15 mouse cellular contexts compared by ENCODE assay signal in genomic region chr17:45160651-45161050, GRCm38 (mm10).
DNase-seq lines count a peak whose midpoint lies in the region; ATAC-seq and TF ChIP-seq lines count a peak whose summit lies in the region.
"Had no signal": no experiment of that assay in that cellular context is flagged by ENCODE, and none has a peak within 500 bp of the region (broad histone marks: within the 10 kb centered on the region; RNA-seq: fewer than 3 reads in every experiment).

No protein-coding gene starts in this region.

- H3K36me3 ChIP-seq in ES-E14 (ENCODE audit: control insufficient read depth, insufficient read depth, low read length, poor library complexity, severe bottlenecking), result no peaks in the 10 kb centered on the region
- no peaks in the 10 kb centered on the region for H3K36me3 ChIP-seq in stomach, postnatal 0 days (ENCODE audit: control insufficient read depth, insufficient read depth, low read length)
- H3K36me3 ChIP-seq: embryonic facial prominence, embryonic 12.5 days; forebrain, embryonic 12.5 days; heart, embryonic 15.5 days; limb, embryonic 12.5 days had no signal

- H3K4me2 ChIP-seq in stomach, postnatal 0 days (replicated peaks; ENCODE audit: low read depth), result no peak overlapping the region
- H3K4me2 ChIP-seq: embryonic facial prominence, embryonic 12.5 days; forebrain, embryonic 12.5 days; heart, embryonic 15.5 days; limb, embryonic 12.5 days had no signal

- H3K9ac ChIP-seq in ES-E14 (ENCODE audit: insufficient read depth, low read depth, low read length, poor library complexity, severe bottlenecking), result no peak overlapping the region
- no peak overlapping the region for H3K9ac ChIP-seq in stomach, postnatal 0 days (ENCODE audit: low read length)
- H3K9ac ChIP-seq: embryonic facial prominence, embryonic 12.5 days; forebrain, embryonic 12.5 days; heart, embryonic 15.5 days; limb, embryonic 12.5 days had no signal

- 0 out of 2 replicates have a peak, but pooled peaks have one; percentile 2 for TF ChIP-seq CTCF in lung, adult 2 months (IDR thresholded peaks at IDR 0.05; ENCODE audit: insufficient read depth, low read length)
- peak; percentile 34 for TF ChIP-seq CTCF in stomach, postnatal 0 days (IDR thresholded peaks at IDR 0.05; ENCODE audit: low read depth)

- no peaks in the 10 kb centered on the region for H3K27me3 ChIP-seq in stomach, postnatal 0 days (ENCODE audit: control insufficient read depth, insufficient read depth, low read length)
- H3K27me3 ChIP-seq: forebrain, embryonic 12.5 days; heart, embryonic 15.5 days had no signal

- no peak overlapping the region for H3K27ac ChIP-seq in ES-E14 (ENCODE audit: insufficient read depth, low read depth, low read length, poor library complexity, severe bottlenecking)
- no peak overlapping the region for H3K27ac ChIP-seq in stomach, postnatal 0 days (replicated peaks)
- H3K27ac ChIP-seq: embryonic facial prominence, embryonic 12.5 days; forebrain, embryonic 12.5 days; heart, embryonic 15.5 days; limb, embryonic 12.5 days had no signal

- DNase-seq in lung, adult 2 months, result no peak
- DNase-seq in lung, postnatal 10 days, result no peak
- peak; percentile 8 for DNase-seq in CD4-positive helper T cell, adult 2 months (ENCODE audit: low read depth, low spot score)
- peak; percentile 17 for DNase-seq in ES-E14 (ENCODE audit: low read depth, low spot score)
- DNase-seq in stomach, postnatal 0 days (ENCODE audit: low spot score), result no peak
- no peak for DNase-seq in embryo, embryonic 10 days (ENCODE audit: low spot score)
- DNase-seq: gastrocnemius, postnatal 10 days; kidney, postnatal 10 days; retina, postnatal 1 day had no signal

- H3K4me1 ChIP-seq in lung, adult 2 months (ENCODE audit: control insufficient read depth, insufficient read depth, low read length), result no peaks in the 10 kb centered on the region
- H3K4me1 ChIP-seq in ES-E14 (ENCODE audit: control insufficient read depth in 2 of 2, insufficient read depth in 2 of 2, low read length in 2 of 2, poor library complexity in 1 of 2), result peaks cover 0 to 2% of the 10 kb centered on the region in 2 experiments; a peak in 1 of 4 replicates
- no peaks in the 10 kb centered on the region for H3K4me1 ChIP-seq in stomach, postnatal 0 days (replicated peaks; ENCODE audit: control insufficient read depth, insufficient read depth)

- TF ChIP-seq EP300 in stomach, postnatal 0 days (optimal IDR thresholded peaks at IDR 0.05), result no peak

- H3K9me3 ChIP-seq in ES-E14 (ENCODE audit: control insufficient read depth, insufficient read depth, low read depth, low read length), result no peaks in the 10 kb centered on the region
- H3K9me3 ChIP-seq in stomach, postnatal 0 days (ENCODE audit: control insufficient read depth, low read length), result no peaks in the 10 kb centered on the region
- H3K9me3 ChIP-seq: embryonic facial prominence, embryonic 12.5 days; forebrain, embryonic 12.5 days; heart, embryonic 15.5 days; limb, embryonic 12.5 days had no signal

- no peak for ATAC-seq in stomach, postnatal 0 days (ENCODE audit: low FRiP score, low TSS enrichment)
- ATAC-seq in megakaryocyte-erythroid progenitor cell, adult 5-6 weeks (replicated peaks; ENCODE audit: low FRiP score, low TSS enrichment, poor library complexity, severe bottlenecking), result no peak
- ATAC-seq: hindbrain, embryonic 16.5 days had no signal

- H3K4me3 ChIP-seq in lung, adult 2 months (replicated peaks; ENCODE audit: extremely low read depth, low read depth, low read length), result no peak overlapping the region
- H3K4me3 ChIP-seq in ES-E14 (ENCODE audit: insufficient read depth in 1 of 2, low read depth in 1 of 2, low read length in 2 of 2, poor library complexity in 1 of 2, severe bottlenecking in 1 of 2), result no peak overlapping the region
- no peak overlapping the region for H3K4me3 ChIP-seq in stomach, postnatal 0 days (ENCODE audit: low read depth, low read length)
- H3K4me3 ChIP-seq: embryonic facial prominence, embryonic 12.5 days; forebrain, embryonic 12.5 days; heart, embryonic 15.5 days; limb, embryonic 12.5 days had no signal

- in situ Hi-C loops in ES-E14 (cut with MboI; ENCODE audit: low sequenced_read_pairs in 2 of 2, unreplicated experiment in 2 of 2), result no loop called here

- TF ChIP-seq POLR2A in lung, adult 2 months (IDR thresholded peaks at IDR 0.05; ENCODE audit: borderline replicate concordance, extremely low read depth, low read depth, low read length), result no peak

- 83% methylated on average over 6 of the region's 6 CpGs for WGBS in lung, adult 2 months
- 84% methylated on average over 6 of the region's 6 CpGs for WGBS in stomach, postnatal 0 days

TF ChIP-seq in ES-E14, 5 proteins besides CTCF, POLR2A, EP300 and RAD21:
- no peak for TF ChIP-seq HCFC1 (IDR thresholded peaks at IDR 0.05; ENCODE audit: borderline replicate concordance, insufficient read depth, low read length)

Comparison
In these comparisons a context has a peak if more than half of its experiments do, and no peak if none do; other contexts are left out.
1. DNase-seq: peak in CD4-positive helper T cell, adult 2 months (single experiment) and ES-E14 (single experiment); none in lung, adult 2 months (single experiment), lung, postnatal 10 days (single experiment), stomach, postnatal 0 days (single experiment) and embryo, embryonic 10 days (single experiment).